9 mouse cellular contexts compared by ENCODE assay signal in genomic region chr4:148429686-148430085, GRCm38 (mm10). TPM values are rescaled to one million over a fixed set of nuclear protein-coding genes. Genes with fewer than 3 reads are reported as not detected.
DNase-seq lines count a peak whose midpoint lies in the region; ATAC-seq lines count a peak whose summit lies in the region.
"Had no signal": no experiment of that assay in that cellular context is flagged by ENCODE, and none has a peak within 500 bp of the region (broad histone marks: within the 10 kb centered on the region; RNA-seq: fewer than 3 reads in every experiment).

No protein-coding gene starts in this region.

- no peaks in the 10 kb centered on the region for H3K9me3 ChIP-seq in lung, embryonic 15.5 days
- H3K9me3 ChIP-seq: stomach, embryonic 15.5 days had no signal

- H3K27ac ChIP-seq in lung, embryonic 15.5 days = no peak overlapping the region
- H3K27ac ChIP-seq: stomach, embryonic 15.5 days had no signal

- H3K4me3 ChIP-seq in lung, embryonic 15.5 days = no peak overlapping the region
- H3K4me3 ChIP-seq: stomach, embryonic 15.5 days had no signal

- no peak overlapping the region for H3K9ac ChIP-seq in lung, embryonic 15.5 days
- H3K9ac ChIP-seq: stomach, embryonic 15.5 days had no signal

- DNase-seq in B cell, adult 2 months = peak; percentile 79 to 81
- peak; percentile 37 for DNase-seq in T-cell, adult 2 months (ENCODE audit: low spot score)
- DNase-seq in cerebellum, postnatal 4 days (ENCODE audit: low spot score in 2 of 2) = peak; percentile 65 to 81
- DNase-seq in gastrocnemius, postnatal 14 days = peak; percentile 68
- DNase-seq in kidney, postnatal 25 days = peak; percentile 56 to 80
- peak; percentile 64 for DNase-seq in ovary, postnatal 36 days (ENCODE audit: low spot score)
- peak; percentile 71 for DNase-seq in urinary bladder, postnatal 25 days (ENCODE audit: low spot score)

- H3K4me1 ChIP-seq in lung, embryonic 15.5 days = no peaks in the 10 kb centered on the region
- H3K4me1 ChIP-seq: stomach, embryonic 15.5 days had no signal

- 28% methylated on average over 6 of the region's 6 CpGs for WGBS in lung, embryonic 15.5 days

- no peaks in the 10 kb centered on the region for H3K27me3 ChIP-seq in lung, embryonic 15.5 days
- H3K27me3 ChIP-seq: stomach, embryonic 15.5 days had no signal

- no peak overlapping the region for H3K4me2 ChIP-seq in lung, embryonic 15.5 days
- H3K4me2 ChIP-seq: stomach, embryonic 15.5 days had no signal

- 0 out of 2 replicates have a peak, but pooled peaks cover 2% of the 10 kb centered on the region for H3K36me3 ChIP-seq in lung, embryonic 15.5 days

- peak; percentile 36; the same call in 1 of the 2 replicates for ATAC-seq in lung, embryonic 15.5 days (ENCODE audit: borderline replicate concordance, extremely low read depth, low FRiP score, low TSS enrichment)

- intact Hi-C loops in gastrocnemius, postnatal 14 days (cut with DNase I; ENCODE audit: low total_unique reads) = loop anchor here (2.0 to 10.0 kb wide), 3 partner anchors 145 to 325 kb away; partner anchors contain the start of gene Disp3

RNA-seq across cellular contexts. Expression of gene Ubiad1, which starts 14.9 kb away (rescaled TPM):
- 10 to 100 TPM in 1 of 2 experiments, 1 to 10 TPM in 1; 8.4 to 10.1 TPM for total RNA-seq in gastrocnemius, postnatal 14 days (2021)
- 22.4 and 25.5 TPM in 2 replicates for polyA plus RNA-seq in lung, embryonic 15.5 days (2015; fragmentation: Nextera tagmentation; extraction: Ambion mirVana)

RNA-seq across cellular contexts. Expression of gene Mtor, which starts 18.7 kb away (rescaled TPM):
- 10 to 100 TPM; 27.5 to 31.4 TPM for total RNA-seq in gastrocnemius, postnatal 14 days (2021)
- 13.7 and 13.8 TPM in 2 replicates for polyA plus RNA-seq in lung, embryonic 15.5 days (2015; fragmentation: Nextera tagmentation; extraction: Ambion mirVana)
